Mouse (Mus musculus): ENCODE measurements around the gene Pou2af1. TPM values are rescaled to one million over a fixed set of nuclear protein-coding genes. Genes with fewer than 3 reads are reported as not detected.

The Pou2af1 gene
- polyA plus RNA-seq, 1 experiment from 2014 or later, result not detected

- H3K4me3 ChIP-seq (ENCODE audit: low read length), result no peak overlapping the region
These were observed 37.8 kb upstream of the Pou2af1 start for GRCm38 (mm10) chr9:51175722-51176121.

GRCm38 (mm10) chr9:51178297-51178696 is 35.2 kb upstream of the Pou2af1 start:
- WGBS, result 100% methylated on average over 1 of the region's 1 CpGs

More at GRCm38 (mm10) chr9:51175722-51176121, 37.8 kb upstream of the Pou2af1 start:
- H3K9ac ChIP-seq (ENCODE audit: low read depth, low read length), result no peak overlapping the region
- ATAC-seq (ENCODE audit: low FRiP score, low TSS enrichment), result no peak
- H3K27me3 ChIP-seq (ENCODE audit: control insufficient read depth, insufficient read depth, low read length), result no peaks in the 10 kb centered on the region
- WGBS, result 95% methylated on average over 1 of the region's 1 CpGs
- no peaks in the 10 kb centered on the region for H3K9me3 ChIP-seq (ENCODE audit: control insufficient read depth, low read length)
- no peak overlapping the region for H3K4me2 ChIP-seq (replicated peaks; ENCODE audit: low read depth, low read length)
- H3K27ac ChIP-seq (ENCODE audit: low read depth, low read length), result no peak overlapping the region
- no peaks in the 10 kb centered on the region for H3K36me3 ChIP-seq (ENCODE audit: control insufficient read depth, insufficient read depth, low read length)
- no peaks in the 10 kb centered on the region for H3K4me1 ChIP-seq (ENCODE audit: control insufficient read depth, insufficient read depth, low read length)

GRCm38 (mm10) chr9:51180621-51181020 is 32.9 kb upstream of the Pou2af1 start:
- Histone ChIP-seq H3K4me1 (ENCODE audit: control insufficient read depth, insufficient read depth, low read length) (no peaks in the 10 kb centered on the region), H3K4me2 (replicated peaks; ENCODE audit: low read depth, low read length) (no peak overlapping the region), H3K9ac (ENCODE audit: low read depth, low read length) (no peak overlapping the region), H3K36me3 (ENCODE audit: control insufficient read depth, insufficient read depth, low read length) (no peaks in the 10 kb centered on the region), H3K9me3 (ENCODE audit: control insufficient read depth, low read length) (no peaks in the 10 kb centered on the region), H3K27me3 (ENCODE audit: control insufficient read depth, insufficient read depth, low read length) (no peaks in the 10 kb centered on the region), H3K27ac (ENCODE audit: low read depth, low read length) (no peak overlapping the region), H3K4me3 (ENCODE audit: low read length) (no peak overlapping the region)
- 84% methylated on average over 5 of the region's 5 CpGs for WGBS
- no peak for ATAC-seq (ENCODE audit: low FRiP score, low TSS enrichment)

More at GRCm38 (mm10) chr9:51178297-51178696, 35.2 kb upstream of the Pou2af1 start:
- no peak overlapping the region for H3K4me3 ChIP-seq (ENCODE audit: low read length)
- H3K27me3 ChIP-seq (ENCODE audit: control insufficient read depth, insufficient read depth, low read length), result no peaks in the 10 kb centered on the region
- no peak overlapping the region for H3K27ac ChIP-seq (ENCODE audit: low read depth, low read length)
- no peak for ATAC-seq (ENCODE audit: low FRiP score, low TSS enrichment)
- no peaks in the 10 kb centered on the region for H3K4me1 ChIP-seq (ENCODE audit: control insufficient read depth, insufficient read depth, low read length)
- H3K36me3 ChIP-seq (ENCODE audit: control insufficient read depth, insufficient read depth, low read length), result no peaks in the 10 kb centered on the region
- H3K9ac ChIP-seq (ENCODE audit: low read depth, low read length), result no peak overlapping the region
- H3K4me2 ChIP-seq (replicated peaks; ENCODE audit: low read depth, low read length), result no peak overlapping the region
- no peaks in the 10 kb centered on the region for H3K9me3 ChIP-seq (ENCODE audit: control insufficient read depth, low read length)

- no peak overlapping the region for H3K4me2 ChIP-seq (replicated peaks; ENCODE audit: low read depth, low read length)
- no peak overlapping the region for H3K27ac ChIP-seq (ENCODE audit: low read depth, low read length)
- H3K9ac ChIP-seq (ENCODE audit: low read depth, low read length), result no peak overlapping the region
- H3K27me3 ChIP-seq (ENCODE audit: control insufficient read depth, insufficient read depth, low read length), result no peaks in the 10 kb centered on the region
- no peak overlapping the region for H3K4me3 ChIP-seq (ENCODE audit: low read length)
- no peaks in the 10 kb centered on the region for H3K4me1 ChIP-seq (ENCODE audit: control insufficient read depth, insufficient read depth, low read length)
- WGBS, result 76% methylated on average over 15 of the region's 15 CpGs
- H3K36me3 ChIP-seq (ENCODE audit: control insufficient read depth, insufficient read depth, low read length), result no peaks in the 10 kb centered on the region
- no peaks in the 10 kb centered on the region for H3K9me3 ChIP-seq (ENCODE audit: control insufficient read depth, low read length)
- no peak for ATAC-seq (ENCODE audit: low FRiP score, low TSS enrichment)
These were observed 30.5 kb upstream of the Pou2af1 start for GRCm38 (mm10) chr9:51182716-51183710.

GRCm38 (mm10) chr9:51185386-51185785 is 28.1 kb upstream of the Pou2af1 start:
- Histone ChIP-seq H3K4me2 (replicated peaks; ENCODE audit: low read depth, low read length) (no peak overlapping the region), H3K4me3 (ENCODE audit: low read length) (no peak overlapping the region), H3K36me3 (ENCODE audit: control insufficient read depth, insufficient read depth, low read length) (no peaks in the 10 kb centered on the region), H3K27ac (ENCODE audit: low read depth, low read length) (no peak overlapping the region), H3K4me1 (ENCODE audit: control insufficient read depth, insufficient read depth, low read length) (no peaks in the 10 kb centered on the region), H3K9ac (ENCODE audit: low read depth, low read length) (no peak overlapping the region), H3K9me3 (ENCODE audit: control insufficient read depth, low read length) (no peaks in the 10 kb centered on the region), H3K27me3 (ENCODE audit: control insufficient read depth, insufficient read depth, low read length) (no peaks in the 10 kb centered on the region)
- 45% methylated on average over 4 of the region's 4 CpGs for WGBS
- no peak for ATAC-seq (ENCODE audit: low FRiP score, low TSS enrichment)

GRCm38 (mm10) chr9:51185871-51186270 is 27.6 kb upstream of the Pou2af1 start:
- no peak overlapping the region for H3K27ac ChIP-seq (ENCODE audit: low read depth, low read length)
- ATAC-seq (ENCODE audit: low FRiP score, low TSS enrichment), result no peak
- no peaks in the 10 kb centered on the region for H3K4me1 ChIP-seq (ENCODE audit: control insufficient read depth, insufficient read depth, low read length)
- no peaks in the 10 kb centered on the region for H3K9me3 ChIP-seq (ENCODE audit: control insufficient read depth, low read length)
- no peak overlapping the region for H3K4me3 ChIP-seq (ENCODE audit: low read length)
- no peak overlapping the region for H3K9ac ChIP-seq (ENCODE audit: low read depth, low read length)
- no peaks in the 10 kb centered on the region for H3K27me3 ChIP-seq (ENCODE audit: control insufficient read depth, insufficient read depth, low read length)
- H3K36me3 ChIP-seq (ENCODE audit: control insufficient read depth, insufficient read depth, low read length), result no peaks in the 10 kb centered on the region
- WGBS, result 77% methylated on average over 5 of the region's 5 CpGs
- no peak overlapping the region for H3K4me2 ChIP-seq (replicated peaks; ENCODE audit: low read depth, low read length)

GRCm38 (mm10) chr9:51190655-51191054 is 22.9 kb upstream of the Pou2af1 start:
- Histone ChIP-seq H3K9ac (ENCODE audit: low read depth, low read length) (no peak overlapping the region), H3K9me3 (ENCODE audit: control insufficient read depth, low read length) (no peaks in the 10 kb centered on the region), H3K27ac (ENCODE audit: low read depth, low read length) (no peak overlapping the region), H3K4me2 (replicated peaks; ENCODE audit: low read depth, low read length) (no peak overlapping the region), H3K27me3 (ENCODE audit: control insufficient read depth, insufficient read depth, low read length) (no peaks in the 10 kb centered on the region), H3K36me3 (ENCODE audit: control insufficient read depth, insufficient read depth, low read length) (no peaks in the 10 kb centered on the region), H3K4me3 (ENCODE audit: low read length) (no peak overlapping the region), H3K4me1 (ENCODE audit: control insufficient read depth, insufficient read depth, low read length) (no peaks in the 10 kb centered on the region)
- ATAC-seq (ENCODE audit: low FRiP score, low TSS enrichment), result no peak
- 88% methylated on average over 3 of the region's 3 CpGs for WGBS

GRCm38 (mm10) chr9:51194790-51195189 is 18.7 kb upstream of the Pou2af1 start:
- no peaks in the 10 kb centered on the region for H3K36me3 ChIP-seq (ENCODE audit: control insufficient read depth, insufficient read depth, low read length)
- H3K4me3 ChIP-seq (ENCODE audit: low read length), result no peak overlapping the region
- H3K9ac ChIP-seq (ENCODE audit: low read depth, low read length), result no peak overlapping the region
- H3K4me2 ChIP-seq (replicated peaks; ENCODE audit: low read depth, low read length), result no peak overlapping the region
- no peak for ATAC-seq (ENCODE audit: low FRiP score, low TSS enrichment)
- no peaks in the 10 kb centered on the region for H3K27me3 ChIP-seq (ENCODE audit: control insufficient read depth, insufficient read depth, low read length)
- 79% methylated on average over 4 of the region's 4 CpGs for WGBS
- no peaks in the 10 kb centered on the region for H3K4me1 ChIP-seq (ENCODE audit: control insufficient read depth, insufficient read depth, low read length)
- H3K9me3 ChIP-seq (ENCODE audit: control insufficient read depth, low read length), result no peaks in the 10 kb centered on the region
- no peak overlapping the region for H3K27ac ChIP-seq (ENCODE audit: low read depth, low read length)

- Histone ChIP-seq H3K36me3 (ENCODE audit: control insufficient read depth, insufficient read depth, low read length) (no peaks in the 10 kb centered on the region), H3K9me3 (ENCODE audit: control insufficient read depth, low read length) (no peaks in the 10 kb centered on the region), H3K27ac (ENCODE audit: low read depth, low read length) (no peak overlapping the region), H3K4me1 (ENCODE audit: control insufficient read depth, insufficient read depth, low read length) (no peaks in the 10 kb centered on the region), H3K4me2 (replicated peaks; ENCODE audit: low read depth, low read length) (no peak overlapping the region), H3K4me3 (ENCODE audit: low read length) (no peak overlapping the region), H3K9ac (ENCODE audit: low read depth, low read length) (no peak overlapping the region), H3K27me3 (ENCODE audit: control insufficient read depth, insufficient read depth, low read length) (no peaks in the 10 kb centered on the region)
- ATAC-seq (ENCODE audit: low FRiP score, low TSS enrichment), result no peak
- WGBS, result 93% methylated on average over 2 of the region's 2 CpGs
These were observed 4.6 kb upstream of the Pou2af1 start for GRCm38 (mm10) chr9:51208974-51209332.

Data from kidney, embryonic 14.5 days (tissue).